In the genomic region with DNA sequence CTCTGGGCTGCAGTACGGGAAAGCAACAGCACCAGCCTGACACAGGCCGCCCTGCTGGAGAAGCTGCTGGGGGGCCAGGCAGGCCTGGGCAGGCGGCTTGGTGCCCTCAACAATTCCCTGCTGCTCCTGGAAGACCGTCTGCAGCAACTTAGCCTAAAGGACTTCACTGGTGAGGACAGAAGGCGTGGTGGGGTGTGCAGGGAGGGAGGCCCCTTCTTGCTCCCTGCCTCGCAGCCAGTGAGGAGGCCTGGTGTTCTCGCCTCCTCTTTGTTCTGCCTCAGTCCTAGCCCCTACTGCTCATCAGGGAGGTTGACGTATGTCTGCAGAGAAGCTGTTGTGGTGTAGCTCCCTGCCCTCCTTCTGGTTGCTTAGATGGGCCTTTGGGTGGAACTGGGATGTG, we compare ENCODE assay signal across 20 mouse cellular contexts. TPM values are rescaled to one million over a fixed set of nuclear protein-coding genes. Genes with fewer than 3 reads are reported as not detected.
A peak's percentile ranks its signal among the peaks of the same experiment; 100 is the strongest.
DNase-seq lines count a peak whose midpoint lies in the region; ATAC-seq lines count a peak whose summit lies in the region.
"Had no signal": no experiment of that assay in that cellular context is flagged by ENCODE, and none has a peak within 500 bp of the region (broad histone marks: within the 10 kb centered on the region; RNA-seq: fewer than 3 reads in every experiment).

No protein-coding gene starts in this region.

- no peak overlapping the region for H3K4me3 ChIP-seq in heart, embryonic 16.5 days (ENCODE audit: low read length)
- H3K4me3 ChIP-seq in midbrain, embryonic 13.5 days (replicated peaks), result no peak overlapping the region
- no peak overlapping the region for H3K4me3 ChIP-seq in midbrain, embryonic 14.5 days (replicated peaks; ENCODE audit: low read depth, low read length)
- no peak overlapping the region for H3K4me3 ChIP-seq in embryonic facial prominence, embryonic 13.5 days
- no peak overlapping the region for H3K4me3 ChIP-seq in stomach, embryonic 16.5 days (replicated peaks; ENCODE audit: low read length)
- no peak overlapping the region for H3K4me3 ChIP-seq in liver, embryonic 12.5 days
- H3K4me3 ChIP-seq: forebrain, embryonic 15.5 days; liver, embryonic 13.5 days had no signal

- no peak overlapping the region for H3K4me2 ChIP-seq in heart, embryonic 16.5 days (ENCODE audit: low read depth, low read length)
- no peak overlapping the region for H3K4me2 ChIP-seq in midbrain, embryonic 13.5 days (replicated peaks)
- H3K4me2 ChIP-seq in midbrain, embryonic 14.5 days (ENCODE audit: low read length), result no peak overlapping the region
- no peak overlapping the region for H3K4me2 ChIP-seq in embryonic facial prominence, embryonic 13.5 days
- no peak overlapping the region for H3K4me2 ChIP-seq in stomach, embryonic 16.5 days (ENCODE audit: low read depth, low read length)
- H3K4me2 ChIP-seq in liver, embryonic 12.5 days, result no peak overlapping the region
- H3K4me2 ChIP-seq: forebrain, embryonic 15.5 days; liver, embryonic 13.5 days had no signal

- H3K27ac ChIP-seq in heart, embryonic 16.5 days (ENCODE audit: low read length), result no peak overlapping the region
- no peak overlapping the region for H3K27ac ChIP-seq in midbrain, embryonic 13.5 days
- H3K27ac ChIP-seq in midbrain, embryonic 14.5 days (replicated peaks; ENCODE audit: low read depth, low read length), result no peak overlapping the region
- peak overlapping the region; percentile 39; the same call in 1 of the 2 replicates for H3K27ac ChIP-seq in embryonic facial prominence, embryonic 13.5 days
- H3K27ac ChIP-seq in stomach, embryonic 16.5 days (ENCODE audit: low read length), result 0 out of 2 replicates have a peak overlapping the region, but pooled peaks have one; percentile 34
- H3K27ac ChIP-seq in liver, embryonic 12.5 days, result no peak overlapping the region
- H3K27ac ChIP-seq: forebrain, embryonic 15.5 days; liver, embryonic 13.5 days had no signal

- peaks cover 5% of the 10 kb centered on the region for H3K36me3 ChIP-seq in heart, embryonic 16.5 days (ENCODE audit: control insufficient read depth, insufficient read depth)
- H3K36me3 ChIP-seq in midbrain, embryonic 13.5 days, result no peaks in the 10 kb centered on the region
- H3K36me3 ChIP-seq in midbrain, embryonic 14.5 days (ENCODE audit: control insufficient read depth, insufficient read depth, low read length), result no peaks in the 10 kb centered on the region
- H3K36me3 ChIP-seq in embryonic facial prominence, embryonic 13.5 days, result peaks cover 47% of the 10 kb centered on the region
- peaks cover 10% of the 10 kb centered on the region for H3K36me3 ChIP-seq in stomach, embryonic 16.5 days (ENCODE audit: control insufficient read depth, insufficient read depth, low read length)
- peaks cover 44% of the 10 kb centered on the region for H3K36me3 ChIP-seq in liver, embryonic 12.5 days
- H3K36me3 ChIP-seq: forebrain, embryonic 15.5 days had no signal

- H3K9ac ChIP-seq in heart, embryonic 16.5 days (ENCODE audit: low read length), result 0 out of 2 replicates have a peak overlapping the region, but pooled peaks have one; percentile 38
- 0 out of 2 replicates have a peak overlapping the region, but pooled peaks have one; percentile 5 for H3K9ac ChIP-seq in midbrain, embryonic 13.5 days (replicated peaks)
- no peak overlapping the region for H3K9ac ChIP-seq in midbrain, embryonic 14.5 days (replicated peaks; ENCODE audit: low read length)
- H3K9ac ChIP-seq in embryonic facial prominence, embryonic 13.5 days, result peak overlapping the region; percentile 36
- H3K9ac ChIP-seq in stomach, embryonic 16.5 days (ENCODE audit: low read length), result peak overlapping the region; percentile 46
- H3K9ac ChIP-seq in liver, embryonic 12.5 days, result no peak overlapping the region
- H3K9ac ChIP-seq: forebrain, embryonic 15.5 days; liver, embryonic 13.5 days had no signal

- H3K27me3 ChIP-seq in heart, embryonic 16.5 days (ENCODE audit: control insufficient read depth, insufficient read depth, low read length), result no peaks in the 10 kb centered on the region
- peaks cover 11% of the 10 kb centered on the region for H3K27me3 ChIP-seq in midbrain, embryonic 13.5 days
- no peaks in the 10 kb centered on the region; the same call in 1 of the 2 replicates for H3K27me3 ChIP-seq in midbrain, embryonic 14.5 days (ENCODE audit: control insufficient read depth, insufficient read depth, low read length)
- no peaks in the 10 kb centered on the region for H3K27me3 ChIP-seq in embryonic facial prominence, embryonic 13.5 days
- H3K27me3 ChIP-seq in stomach, embryonic 16.5 days (ENCODE audit: control insufficient read depth, insufficient read depth, low read length), result no peaks in the 10 kb centered on the region
- no peaks in the 10 kb centered on the region for H3K27me3 ChIP-seq in liver, embryonic 12.5 days (replicated peaks)
- H3K27me3 ChIP-seq: forebrain, embryonic 15.5 days; liver, embryonic 13.5 days had no signal

- peaks cover 32% of the 10 kb centered on the region for H3K4me1 ChIP-seq in heart, embryonic 16.5 days (ENCODE audit: control insufficient read depth, insufficient read depth, low read length)
- peaks cover 27% of the 10 kb centered on the region for H3K4me1 ChIP-seq in midbrain, embryonic 13.5 days (replicated peaks)
- H3K4me1 ChIP-seq in midbrain, embryonic 14.5 days (ENCODE audit: control insufficient read depth, insufficient read depth, low read length), result peaks cover 13% of the 10 kb centered on the region
- H3K4me1 ChIP-seq in embryonic facial prominence, embryonic 13.5 days, result peaks cover 84% of the 10 kb centered on the region
- H3K4me1 ChIP-seq in stomach, embryonic 16.5 days (ENCODE audit: control insufficient read depth, insufficient read depth, low read length), result peaks cover 39% of the 10 kb centered on the region
- H3K4me1 ChIP-seq in liver, embryonic 12.5 days, result peaks cover 91% of the 10 kb centered on the region

- 81% methylated on average over 8 of the region's 8 CpGs for WGBS in heart, embryonic 16.5 days
- 82% methylated on average over 8 of the region's 8 CpGs for WGBS in midbrain, embryonic 13.5 days
- 76% methylated on average over 8 of the region's 8 CpGs for WGBS in midbrain, embryonic 14.5 days
- 75% methylated on average over 8 of the region's 8 CpGs for WGBS in embryonic facial prominence, embryonic 13.5 days
- WGBS in stomach, embryonic 16.5 days, result 82% methylated on average over 8 of the region's 8 CpGs
- 80% methylated on average over 8 of the region's 8 CpGs for whole genome bisulfite sequencing in liver, embryonic 12.5 days (ENCODE audit: insufficient replicate concordance)

- intact Hi-C loops in heart, postnatal 14 days (cut with DNase I), result no loop called here

- no peaks in the 10 kb centered on the region for H3K9me3 ChIP-seq in heart, embryonic 16.5 days (replicated peaks; ENCODE audit: control insufficient read depth, low read length)
- no peaks in the 10 kb centered on the region for H3K9me3 ChIP-seq in midbrain, embryonic 13.5 days
- no peaks in the 10 kb centered on the region for H3K9me3 ChIP-seq in midbrain, embryonic 14.5 days (ENCODE audit: control insufficient read depth, low read length)
- no peaks in the 10 kb centered on the region for H3K9me3 ChIP-seq in embryonic facial prominence, embryonic 13.5 days
- H3K9me3 ChIP-seq in stomach, embryonic 16.5 days (replicated peaks; ENCODE audit: control insufficient read depth, low read length), result no peaks in the 10 kb centered on the region
- no peaks in the 10 kb centered on the region for H3K9me3 ChIP-seq in liver, embryonic 12.5 days (replicated peaks)
- H3K9me3 ChIP-seq: forebrain, embryonic 15.5 days; liver, embryonic 13.5 days had no signal

- no peak for DNase-seq in heart, postnatal 14 days
- no peak for DNase-seq in midbrain, embryonic 14.5 days
- no peak for DNase-seq in testis, postnatal 14 days (ENCODE audit: low spot score)
- DNase-seq: adrenal gland, adult 8-10 months; cerebellum, adult 2 months; gastrocnemius, postnatal 25 days; left cerebral cortex, postnatal 4 days; liver, embryonic 13.5 days; lung, adult 2 months; lung, postnatal 14 days; thymus, postnatal 14 days had no signal

- ATAC-seq in heart, embryonic 16.5 days (replicated peaks; ENCODE audit: extremely low read depth, insufficient read depth, low FRiP score), result no peak
- no peak for ATAC-seq in midbrain, embryonic 13.5 days
- no peak for ATAC-seq in midbrain, embryonic 14.5 days (ENCODE audit: low FRiP score, low TSS enrichment)
- no peak for ATAC-seq in embryonic facial prominence, embryonic 13.5 days (ENCODE audit: insufficient number of reproducible peaks, insufficient read depth, low FRiP score, low TSS enrichment, low read depth)
- ATAC-seq in stomach, embryonic 16.5 days (ENCODE audit: insufficient read depth, low FRiP score), result no peak
- ATAC-seq in liver, embryonic 12.5 days, result no peak
- ATAC-seq: activated CD4-positive, CD25-positive, alpha-beta regulatory T cell, adult 4 months; forebrain, embryonic 15.5 days; intestine, postnatal 0 days had no signal

RNA-seq across cellular contexts. Expression of gene Khk, which starts 2.5 kb away (rescaled TPM):
- 12.9 and 15.0 TPM in 2 replicates for polyA plus RNA-seq in heart, embryonic 16.5 days (2015; fragmentation: Nextera tagmentation; extraction: Ambion mirVana)
- 10 to 100 TPM; 15.4 TPM for total RNA-seq in heart, postnatal 14 days (2021)
- polyA plus RNA-seq in midbrain, embryonic 13.5 days (2015; fragmentation: Nextera tagmentation; extraction: Ambion mirVana), result 5.6 and 6.8 TPM in 2 replicates
- 7.0 and 7.4 TPM in 2 replicates for polyA plus RNA-seq in midbrain, embryonic 14.5 days (2014; fragmentation: Nextera tagmentation; extraction: Ambion mirVana)
- polyA plus RNA-seq in embryonic facial prominence, embryonic 13.5 days (2015; fragmentation: Nextera tagmentation; extraction: Ambion mirVana), result 17.4 and 17.8 TPM in 2 replicates
- 28.8 and 31.8 TPM in 2 replicates for polyA plus RNA-seq in stomach, embryonic 16.5 days (2015; fragmentation: Nextera tagmentation; extraction: Ambion mirVana)
- polyA plus RNA-seq in liver, embryonic 12.5 days (2016; fragmentation: Nextera tagmentation; extraction: Ambion mirVana), result 33.6 and 36.3 TPM in 2 replicates

RNA-seq across cellular contexts. Expression of gene Emilin1, which starts 5.5 kb away (rescaled TPM):
- 145 and 157 TPM in 2 replicates for polyA plus RNA-seq in heart, embryonic 16.5 days (2015; fragmentation: Nextera tagmentation; extraction: Ambion mirVana)
- total RNA-seq in heart, postnatal 14 days (2021), result 10 to 100 TPM; 38.9 to 46.9 TPM
- polyA plus RNA-seq in midbrain, embryonic 13.5 days (2015; fragmentation: Nextera tagmentation; extraction: Ambion mirVana), result 14.1 and 16.6 TPM in 2 replicates
- 3.7 and 11.2 TPM in 2 replicates for polyA plus RNA-seq in midbrain, embryonic 14.5 days (2014; fragmentation: Nextera tagmentation; extraction: Ambion mirVana)
- polyA plus RNA-seq in embryonic facial prominence, embryonic 13.5 days (2015; fragmentation: Nextera tagmentation; extraction: Ambion mirVana), result 199 and 251 TPM in 2 replicates
- polyA plus RNA-seq in stomach, embryonic 16.5 days (2015; fragmentation: Nextera tagmentation; extraction: Ambion mirVana), result 245 and 257 TPM in 2 replicates
- polyA plus RNA-seq in liver, embryonic 12.5 days (2016; fragmentation: Nextera tagmentation; extraction: Ambion mirVana), result 70.0 and 73.6 TPM in 2 replicates

RNA-seq across cellular contexts. Expression of gene Ost4, which starts 11.1 kb away (rescaled TPM):
- 349 and 355 TPM in 2 replicates for polyA plus RNA-seq in heart, embryonic 16.5 days (2015; fragmentation: Nextera tagmentation; extraction: Ambion mirVana)
- total RNA-seq in heart, postnatal 14 days (2021), result 100 to 1,000 TPM; 145 to 146 TPM
- polyA plus RNA-seq in midbrain, embryonic 13.5 days (2015; fragmentation: Nextera tagmentation; extraction: Ambion mirVana), result 270 and 306 TPM in 2 replicates
- 246 and 266 TPM in 2 replicates for polyA plus RNA-seq in midbrain, embryonic 14.5 days (2014; fragmentation: Nextera tagmentation; extraction: Ambion mirVana)
- 415 and 422 TPM in 2 replicates for polyA plus RNA-seq in embryonic facial prominence, embryonic 13.5 days (2015; fragmentation: Nextera tagmentation; extraction: Ambion mirVana)
- 434 and 465 TPM in 2 replicates for polyA plus RNA-seq in stomach, embryonic 16.5 days (2015; fragmentation: Nextera tagmentation; extraction: Ambion mirVana)
- 374 and 383 TPM in 2 replicates for polyA plus RNA-seq in liver, embryonic 12.5 days (2016; fragmentation: Nextera tagmentation; extraction: Ambion mirVana)

RNA-seq across cellular contexts. Expression of gene Cgref1, which starts 26.7 kb away (rescaled TPM):
- polyA plus RNA-seq in heart, embryonic 16.5 days (2015; fragmentation: Nextera tagmentation; extraction: Ambion mirVana), result 2.6 and 2.7 TPM in 2 replicates
- under 1 TPM; 0.39 to 0.45 TPM for total RNA-seq in heart, postnatal 14 days (2021)
- 23.0 TPM in 2 replicates for polyA plus RNA-seq in midbrain, embryonic 13.5 days (2015; fragmentation: Nextera tagmentation; extraction: Ambion mirVana)
- 43.0 and 55.3 TPM in 2 replicates for polyA plus RNA-seq in midbrain, embryonic 14.5 days (2014; fragmentation: Nextera tagmentation; extraction: Ambion mirVana)
- 8.2 and 11.5 TPM in 2 replicates for polyA plus RNA-seq in embryonic facial prominence, embryonic 13.5 days (2015; fragmentation: Nextera tagmentation; extraction: Ambion mirVana)
- polyA plus RNA-seq in stomach, embryonic 16.5 days (2015; fragmentation: Nextera tagmentation; extraction: Ambion mirVana), result 12.3 and 14.3 TPM in 2 replicates
- 4.2 and 5.1 TPM in 2 replicates for polyA plus RNA-seq in liver, embryonic 12.5 days (2016; fragmentation: Nextera tagmentation; extraction: Ambion mirVana)
- total RNA-seq: monocyte, adult 5-6 weeks had no signal

RNA-seq across cellular contexts. Expression of gene Agbl5, which starts 30.2 kb away (rescaled TPM):
- polyA plus RNA-seq in heart, embryonic 16.5 days (2015; fragmentation: Nextera tagmentation; extraction: Ambion mirVana), result 10.8 and 11.8 TPM in 2 replicates
- 1 to 10 TPM; 5.9 to 8.3 TPM for total RNA-seq in heart, postnatal 14 days (2021)
- 23.3 and 29.2 TPM in 2 replicates for polyA plus RNA-seq in midbrain, embryonic 13.5 days (2015; fragmentation: Nextera tagmentation; extraction: Ambion mirVana)
- polyA plus RNA-seq in midbrain, embryonic 14.5 days (2014; fragmentation: Nextera tagmentation; extraction: Ambion mirVana), result 25.9 and 27.8 TPM in 2 replicates
- polyA plus RNA-seq in embryonic facial prominence, embryonic 13.5 days (2015; fragmentation: Nextera tagmentation; extraction: Ambion mirVana), result 28.6 and 32.8 TPM in 2 replicates
- 16.7 and 18.4 TPM in 2 replicates for polyA plus RNA-seq in stomach, embryonic 16.5 days (2015; fragmentation: Nextera tagmentation; extraction: Ambion mirVana)
- polyA plus RNA-seq in liver, embryonic 12.5 days (2016; fragmentation: Nextera tagmentation; extraction: Ambion mirVana), result 7.0 and 7.2 TPM in 2 replicates

Comparison
In these comparisons a context has a peak if more than half of its experiments do, and no peak if none do; other contexts are left out.
1. H3K9ac ChIP-seq: peak in heart, embryonic 16.5 days (single experiment), midbrain, embryonic 13.5 days (single experiment), embryonic facial prominence, embryonic 13.5 days (single experiment) and stomach, embryonic 16.5 days (single experiment); none in midbrain, embryonic 14.5 days (single experiment) and liver, embryonic 12.5 days (single experiment).
2. H3K27ac ChIP-seq: peak in embryonic facial prominence, embryonic 13.5 days (single experiment) and stomach, embryonic 16.5 days (single experiment); none in heart, embryonic 16.5 days (single experiment), midbrain, embryonic 13.5 days (single experiment), midbrain, embryonic 14.5 days (single experiment) and liver, embryonic 12.5 days (single experiment).